Mouse (Mus musculus) thymus, adult 18-20 months (tissue): ENCODE results near the gene Bhlhe23.
A peak's percentile ranks its signal among the peaks of the same experiment; 100 is the strongest.

Experiments used
- DNase-seq, 2 experiments: peaks; one replicate each; pipeline ENCODE4 v3.0.0; 2022; ENCODE audit warnings: mixed read lengths in 2 of 2

Bhlhe23 gene

GRCm38 (mm10) chr2:180776793-180777192 lies at the start of gene Bhlhe23:
Bhlhe23 (minus strand) TSS chr2:180776900.
- no peak for DNase-seq

GRCm38 (mm10) chr2:180825147-180825941 lies 48.6 kb upstream of the Bhlhe23 start:
- DNase-seq: no peak

GRCm38 (mm10) chr2:180824724-180825123 lies 48.0 kb upstream of the Bhlhe23 start:
- no peak for DNase-seq

DNA sequence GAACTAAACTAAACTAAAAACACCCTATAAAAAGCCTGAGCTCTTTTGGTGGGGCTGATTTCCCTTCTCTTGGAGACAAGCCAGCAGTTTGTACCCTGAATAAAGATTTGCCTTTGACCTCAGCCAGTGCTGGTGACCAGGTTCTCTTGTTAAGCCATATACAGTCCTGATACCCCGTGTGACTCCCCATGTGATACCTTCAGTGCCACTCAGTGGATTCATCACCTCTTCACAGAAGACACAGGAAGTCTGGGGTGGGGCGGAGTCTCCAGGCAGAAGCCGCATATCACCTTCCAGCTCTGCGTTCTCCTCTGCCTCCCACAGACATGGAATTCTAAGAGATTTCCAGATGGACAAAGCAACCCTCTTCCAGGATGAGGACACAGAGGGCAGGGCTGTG lies 47.4 kb upstream of the Bhlhe23 start:
- DNase-seq: no peak

GRCm38 (mm10) chr2:180822476-180822875 lies 45.8 kb upstream of the Bhlhe23 start:
- no peak for DNase-seq

DNA sequence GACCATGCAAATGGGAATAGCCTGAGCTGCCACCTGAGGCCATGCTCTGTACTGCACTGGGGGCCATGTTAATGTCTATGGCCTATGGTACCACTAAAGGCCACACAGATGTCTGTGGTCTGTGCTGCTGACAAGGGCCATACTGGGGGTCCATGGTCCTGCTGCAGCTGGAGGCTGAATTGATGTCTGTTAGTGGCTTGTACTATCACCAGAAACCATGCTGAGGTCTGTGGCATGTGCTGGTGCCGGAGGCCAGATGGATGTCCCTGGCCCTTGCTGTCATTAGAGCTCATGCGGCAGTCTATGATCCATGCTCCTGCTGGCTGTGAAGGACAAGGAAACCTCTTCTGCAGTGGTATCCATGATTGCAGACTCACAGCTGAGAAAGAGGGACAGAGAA lies 42.8 kb upstream of the Bhlhe23 start:
- no peak for DNase-seq

DNA sequence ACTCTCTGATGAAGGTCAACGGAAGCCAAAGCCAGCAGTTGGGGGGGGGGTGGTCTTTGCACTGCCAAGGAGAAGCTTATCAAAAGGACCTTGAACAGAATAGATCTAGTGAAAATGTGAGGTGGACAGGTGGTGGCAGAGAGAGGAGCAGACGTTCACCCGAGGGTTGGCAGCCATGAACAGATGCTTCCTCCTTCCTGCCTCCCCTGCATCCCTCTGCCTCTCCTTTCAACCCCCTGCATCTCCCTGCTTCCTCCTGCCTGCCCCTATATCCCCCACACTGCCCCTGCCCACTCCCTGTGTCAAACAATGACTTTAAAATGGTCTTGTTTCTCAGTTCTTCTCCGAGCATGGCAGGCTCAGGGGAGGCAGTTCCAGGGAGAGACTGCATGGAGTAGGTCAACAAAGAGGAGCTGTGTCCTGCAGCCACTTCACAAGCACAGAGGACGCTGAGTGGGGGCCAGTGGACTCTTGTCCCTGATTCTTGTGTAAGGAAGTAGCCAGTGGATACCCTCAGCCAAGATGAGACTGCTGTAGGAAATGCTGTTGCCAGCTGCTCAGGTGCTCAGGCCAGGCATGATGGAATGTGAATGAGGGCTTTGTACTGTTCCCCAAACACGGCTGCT lies 39.9 kb upstream of the Bhlhe23 start:
- no peak for DNase-seq

GRCm38 (mm10) chr2:180813982-180814568 lies 37.4 kb upstream of the Bhlhe23 start:
- DNase-seq: no peak

- no peak for DNase-seq
Observed at GRCm38 (mm10) chr2:180811002-180811401, 34.3 kb upstream of the Bhlhe23 start.

- DNase-seq: no peak
Observed at GRCm38 (mm10) chr2:180809510-180809909, 32.8 kb upstream of the Bhlhe23 start.

GRCm38 (mm10) chr2:180805966-180806365 lies 29.3 kb upstream of the Bhlhe23 start:
- no peak for DNase-seq

DNA sequence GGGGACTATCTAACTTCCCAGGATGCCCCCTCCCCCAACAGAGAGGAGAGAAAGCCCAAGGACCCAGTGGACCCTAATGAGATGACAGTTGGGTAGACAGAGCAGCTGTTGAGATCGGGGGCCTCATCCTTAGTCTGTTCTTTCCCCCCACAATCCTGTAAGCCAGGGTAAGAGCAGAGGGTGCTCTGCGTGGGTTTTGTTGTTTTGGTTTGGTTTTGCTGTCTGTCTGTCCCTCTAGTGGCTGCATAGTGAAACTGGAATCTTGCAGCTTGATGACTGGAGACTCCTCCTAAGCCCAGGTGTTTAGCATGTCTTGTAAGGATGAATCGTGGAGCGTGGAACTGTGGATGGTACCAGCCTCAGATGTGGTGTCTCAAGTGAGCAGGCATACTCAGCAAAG lies 19.3 kb upstream of the Bhlhe23 start:
- no peak for DNase-seq

DNA sequence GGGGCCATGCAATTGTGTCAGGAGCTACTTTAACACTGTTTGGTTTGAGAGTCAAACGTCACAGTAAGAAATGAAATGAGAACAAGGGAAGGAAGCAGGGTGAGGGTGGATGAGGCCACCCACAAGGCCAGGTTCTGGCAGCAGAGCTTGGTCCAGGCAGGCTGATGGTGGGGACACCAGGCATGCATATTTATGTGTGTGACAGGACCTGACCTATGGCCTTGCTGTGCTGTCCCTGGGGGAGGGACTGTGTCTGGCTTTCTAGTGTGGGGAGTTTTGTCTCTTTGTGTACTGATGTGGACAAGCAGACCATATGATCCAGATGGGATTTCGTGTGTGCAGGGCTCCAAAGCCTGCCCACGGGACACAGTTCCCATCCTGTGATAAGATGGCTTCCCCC lies 18.9 kb upstream of the Bhlhe23 start:
- DNase-seq: no peak

GRCm38 (mm10) chr2:180794422-180794821 lies 17.7 kb upstream of the Bhlhe23 start:
- no peak for DNase-seq

DNA sequence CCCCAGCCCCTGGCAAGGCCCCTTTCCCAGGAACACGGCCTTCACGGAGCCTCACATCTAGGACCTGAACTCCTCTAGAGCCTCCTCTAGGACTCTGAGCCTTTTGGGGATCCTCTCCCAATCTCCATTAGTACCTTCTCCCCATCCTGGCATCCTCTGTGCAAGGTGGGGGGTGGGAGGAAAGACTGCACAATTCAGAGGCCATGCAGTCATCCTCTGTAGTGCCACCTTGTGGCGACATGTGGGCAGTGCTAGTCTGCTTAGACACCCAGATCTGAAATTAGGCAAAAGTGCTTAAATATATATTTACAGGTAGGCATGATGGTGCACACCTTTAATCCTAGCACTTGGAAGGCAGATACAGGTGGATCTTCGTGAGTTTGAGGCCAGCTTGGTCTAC lies 15.0 kb upstream of the Bhlhe23 start:
- DNase-seq: no peak

GRCm38 (mm10) chr2:180788843-180789242 lies 12.1 kb upstream of the Bhlhe23 start:
- no peak for DNase-seq

- DNase-seq: no peak
Observed at GRCm38 (mm10) chr2:180788386-180788785, 11.7 kb upstream of the Bhlhe23 start.

GRCm38 (mm10) chr2:180787566-180788232 lies 11.0 kb upstream of the Bhlhe23 start:
- no peak for DNase-seq

GRCm38 (mm10) chr2:180786732-180787131 lies 10.0 kb upstream of the Bhlhe23 start:
- no peak for DNase-seq

GRCm38 (mm10) chr2:180780282-180780681 lies 3.6 kb upstream of the Bhlhe23 start:
- DNase-seq: no peak

GRCm38 (mm10) chr2:180779226-180780104 lies 2.8 kb upstream of the Bhlhe23 start:
- peak in 1 of 2 experiments; percentile 9 for DNase-seq

DNA sequence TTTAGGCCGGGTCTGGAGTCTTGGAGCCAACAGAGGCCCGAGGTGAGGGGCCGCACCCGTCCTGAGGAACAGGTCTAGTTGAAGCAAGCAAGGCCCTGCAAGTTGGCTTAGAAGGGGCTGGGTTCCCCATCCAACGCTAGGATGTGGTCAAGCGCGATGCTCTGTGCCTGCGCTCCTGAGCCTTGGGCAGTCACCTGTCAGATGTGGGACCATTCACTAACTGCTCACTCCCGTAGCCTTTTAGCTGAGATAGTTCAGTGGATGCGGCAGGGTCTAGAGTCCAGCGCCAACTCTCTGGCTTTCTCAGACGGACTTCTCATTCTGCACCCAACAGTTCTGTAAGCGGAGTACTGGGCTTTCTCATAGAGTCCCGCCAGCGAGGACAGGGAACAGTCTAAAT lies 1.1 kb downstream of the Bhlhe23 start:
- no peak for DNase-seq
